Mouse (Mus musculus): ENCODE measurements around the gene Usp13.

DNA sequence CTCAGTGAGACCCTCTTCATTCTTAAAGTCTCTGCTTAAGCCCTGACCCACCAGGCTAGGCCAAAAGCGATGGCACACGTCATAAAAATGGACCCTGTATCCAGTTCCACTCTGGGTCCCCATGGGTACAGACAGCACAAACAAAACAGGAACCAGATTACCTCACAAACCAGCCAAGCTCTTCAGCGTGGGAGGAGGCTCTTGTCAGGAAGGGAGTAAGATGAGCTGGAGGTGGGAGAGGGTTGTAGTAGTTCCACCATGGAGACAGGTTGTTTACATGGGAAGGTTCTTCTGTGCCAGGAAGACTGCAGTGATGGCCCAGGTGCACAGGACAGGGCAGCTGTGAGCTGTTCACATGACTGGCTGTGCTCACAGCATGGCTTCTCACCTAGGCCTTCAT is 53.7 kb downstream of the Usp13 start:
- TF ChIP-seq CTCF (IDR thresholded peaks at IDR 0.05; ENCODE audit: extremely low read depth, insufficient read depth, low read length): no peak
- no peak for TF ChIP-seq POLR2A (IDR thresholded peaks at IDR 0.05; ENCODE audit: extremely low read depth, insufficient read depth, low read length)
